Mouse (Mus musculus) monocyte, adult 2 months (primary cell): ENCODE results near the gene Tspan9.

Experiments used
- DNase-seq, 2 experiments: peaks; one replicate each; pipeline ENCODE4 v3.0.0; 2022; ENCODE audit warnings: low spot score in 2 of 2, low read depth in 1 of 2

Tspan9 gene

DNA sequence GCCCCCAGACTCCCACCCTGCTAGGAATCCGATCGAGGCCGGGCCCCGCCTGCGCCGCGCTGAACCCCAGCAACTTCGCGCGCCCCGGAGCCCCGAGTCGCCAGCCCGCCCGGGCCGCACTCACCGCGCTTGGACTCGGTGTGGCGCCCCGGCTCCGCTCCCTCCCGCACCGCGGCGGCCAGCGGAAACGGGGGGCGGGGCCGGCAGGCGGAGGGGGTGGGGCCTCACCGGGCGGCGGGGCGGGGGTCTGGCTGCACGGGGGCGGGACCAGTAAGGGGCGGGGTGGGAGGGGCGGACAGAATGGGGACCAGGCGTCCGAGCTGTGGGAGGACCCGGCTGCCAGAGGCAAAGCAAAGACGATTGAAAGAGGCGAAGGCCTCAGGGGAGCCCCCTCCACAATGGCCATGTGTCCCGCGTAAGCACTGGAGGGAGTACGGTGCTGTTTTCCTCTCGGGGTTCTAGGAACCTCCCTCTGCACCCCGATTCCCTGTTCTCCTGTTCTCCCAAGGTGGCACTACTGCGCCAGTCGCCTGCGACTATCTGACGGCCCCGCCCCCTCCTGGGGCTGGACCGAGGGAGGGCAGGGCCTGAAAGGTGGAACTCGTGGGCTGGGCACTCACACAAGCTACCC is at the start of gene Tspan9:
TSS of gene Tspan9 (minus strand) at position 205 of the 631 bp plus-strand sequence.
- DNase-seq: no peak

- DNase-seq: no peak
These were observed 40.1 kb upstream of the Tspan9 start for GRCm38 (mm10) chr6:128183521-128183920.

GRCm38 (mm10) chr6:128181176-128181575 is 37.8 kb upstream of the Tspan9 start:
- no peak for DNase-seq

DNA sequence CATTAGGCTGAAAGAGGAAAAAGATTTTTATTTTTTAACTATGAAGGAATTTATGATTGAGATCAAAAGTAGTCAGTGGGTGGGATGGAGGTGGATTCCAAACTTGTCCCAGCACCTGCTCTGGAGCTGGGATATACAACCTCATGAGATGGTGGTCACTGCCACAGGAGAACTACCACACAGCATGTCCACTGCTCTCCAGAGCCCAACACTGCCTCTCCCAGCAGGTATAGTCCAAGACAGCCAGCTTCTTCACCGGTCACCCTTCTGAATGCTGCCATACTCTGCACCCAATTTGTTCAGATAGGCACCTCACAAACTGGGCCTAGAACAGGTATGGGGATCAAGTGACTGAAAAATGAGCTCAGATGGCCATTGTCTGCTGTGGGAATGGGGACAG is 36.3 kb upstream of the Tspan9 start:
- no peak for DNase-seq

- no peak for DNase-seq
These were observed 35.9 kb upstream of the Tspan9 start for GRCm38 (mm10) chr6:128179247-128179646.

GRCm38 (mm10) chr6:128178681-128179080 is 35.3 kb upstream of the Tspan9 start:
- no peak for DNase-seq

DNA sequence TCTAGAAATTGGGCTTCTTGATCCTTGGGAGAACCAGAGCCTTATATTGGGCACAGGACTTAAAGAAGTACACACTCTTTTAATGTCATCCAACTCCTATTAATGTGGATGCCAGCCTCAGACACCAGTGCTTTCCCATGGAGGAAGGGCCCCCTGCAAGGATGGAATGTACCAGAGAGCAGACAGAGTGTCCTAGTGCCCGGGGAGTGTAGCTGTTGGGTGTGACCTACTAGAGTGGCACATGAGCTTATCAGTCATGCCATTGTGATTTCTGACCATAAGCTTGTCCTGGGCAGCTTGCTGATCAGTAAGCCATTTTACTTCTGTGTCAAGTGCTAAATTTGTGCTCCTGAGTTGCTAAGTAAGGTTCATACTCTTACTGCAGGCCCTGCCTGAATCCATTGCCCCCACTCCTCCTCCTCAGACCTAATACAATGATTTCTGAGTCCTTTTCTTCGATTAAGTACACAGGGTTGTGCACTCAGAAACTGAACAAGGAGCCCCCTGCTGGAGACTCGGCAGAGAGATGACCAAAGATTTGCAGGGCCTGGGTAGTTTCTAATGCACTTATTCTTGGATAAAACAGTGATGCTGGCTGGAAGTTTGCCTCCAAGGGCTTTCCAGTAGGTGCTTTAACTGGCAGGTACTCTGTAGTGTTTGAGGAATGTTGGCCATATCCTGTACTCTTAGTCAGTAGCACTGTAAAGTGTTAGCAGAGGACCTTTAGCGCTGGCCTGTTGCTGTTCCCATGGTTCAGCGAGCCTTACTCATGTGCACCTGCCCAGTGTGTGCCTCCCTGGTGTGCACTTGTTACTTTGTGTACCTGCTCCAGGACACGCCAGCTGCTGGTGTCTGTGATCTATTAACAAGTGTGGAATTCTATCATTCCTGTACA is 25.6 kb upstream of the Tspan9 start:
- DNase-seq: no peak

GRCm38 (mm10) chr6:128165564-128165963 is 22.2 kb upstream of the Tspan9 start:
- no peak for DNase-seq

GRCm38 (mm10) chr6:128164632-128165031 is 21.2 kb upstream of the Tspan9 start:
- DNase-seq: no peak

- DNase-seq: no peak
These were observed 15.7 kb upstream of the Tspan9 start for GRCm38 (mm10) chr6:128159092-128159491.

DNA sequence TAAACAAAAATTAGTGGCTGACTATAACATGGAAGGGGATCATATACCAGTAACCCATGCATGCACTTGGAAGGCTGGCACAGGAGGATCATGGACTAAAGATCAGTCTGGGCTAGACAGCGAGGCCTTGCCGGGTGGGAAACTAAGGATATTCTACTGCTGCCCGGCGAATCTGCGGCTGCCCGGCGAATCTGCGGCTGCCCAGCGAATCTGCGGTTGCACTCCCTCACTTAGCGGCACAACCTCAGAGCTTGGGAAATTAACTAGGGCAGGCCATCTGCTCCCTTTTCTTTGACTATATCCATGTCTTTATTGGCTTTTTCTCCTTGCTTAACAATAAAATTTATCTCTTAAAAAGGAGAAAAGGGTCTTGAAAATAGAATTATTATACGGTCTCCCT is 14.6 kb upstream of the Tspan9 start:
- no peak for DNase-seq

GRCm38 (mm10) chr6:128156476-128156875 is 13.1 kb upstream of the Tspan9 start:
- no peak for DNase-seq

DNA sequence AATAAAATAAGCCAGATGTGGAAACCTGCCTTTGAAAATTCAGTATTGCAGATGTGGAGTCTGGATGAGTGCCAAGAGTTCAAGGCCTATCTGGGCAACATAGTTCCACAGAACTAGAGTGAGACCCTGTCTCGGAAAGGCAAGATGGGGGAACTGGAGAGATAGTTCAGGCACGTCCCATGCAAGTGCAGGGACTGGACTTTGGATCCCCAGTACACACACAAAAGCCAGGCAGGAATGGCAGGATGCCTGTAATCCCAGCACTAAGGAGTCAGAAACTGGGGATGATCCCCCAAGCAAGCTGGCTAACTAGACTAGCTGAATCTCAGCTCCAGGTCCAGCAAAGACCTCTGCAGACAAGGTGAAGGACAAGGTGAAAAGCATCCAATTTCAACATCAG is 12.5 kb upstream of the Tspan9 start:
- DNase-seq: no peak

GRCm38 (mm10) chr6:128145765-128146164 is 2.4 kb upstream of the Tspan9 start:
- no peak for DNase-seq

DNA sequence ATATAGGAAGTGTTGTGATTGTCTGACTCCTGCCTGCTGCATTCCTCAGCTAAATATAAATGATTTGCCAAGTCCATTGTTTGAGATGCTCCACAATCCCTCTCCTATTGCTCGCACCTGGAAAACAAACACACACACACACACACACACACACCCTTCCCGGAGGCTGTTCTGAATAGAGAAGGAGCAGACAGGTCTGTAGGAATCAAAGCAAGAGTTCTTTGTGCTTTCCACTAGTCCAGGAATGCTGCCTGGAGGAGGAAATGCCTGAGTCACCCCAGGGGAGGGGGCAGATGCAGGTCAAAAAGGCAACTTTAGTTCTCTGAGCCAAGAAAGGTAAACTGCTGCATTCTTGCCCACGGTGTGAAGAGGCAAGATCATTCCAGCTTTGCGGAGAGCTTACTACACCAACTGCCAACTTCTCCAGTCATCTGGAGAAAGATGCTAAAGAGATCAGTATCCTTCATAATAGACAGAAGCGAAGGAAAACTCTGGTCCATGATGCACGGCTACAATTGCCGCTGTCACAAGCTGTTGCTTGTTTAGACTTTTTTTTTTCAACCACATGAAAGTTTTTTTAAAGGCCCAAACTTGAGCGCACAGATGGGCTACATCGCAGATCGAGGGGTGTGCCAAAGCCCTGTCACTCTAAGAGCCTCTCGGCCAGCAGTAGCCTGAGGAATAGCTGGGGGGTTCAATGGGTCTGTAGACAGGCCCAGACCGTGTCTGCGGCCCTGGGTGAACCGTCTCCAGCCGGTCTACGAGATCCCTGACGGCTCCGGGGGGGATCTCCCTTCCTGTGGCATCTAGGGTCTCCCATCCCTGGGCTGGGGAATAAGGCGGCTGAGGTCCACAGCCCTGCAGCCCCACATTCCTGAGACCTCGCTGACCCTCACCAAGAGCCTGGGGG is 770 bp downstream of the Tspan9 start:
- no peak for DNase-seq

DNA sequence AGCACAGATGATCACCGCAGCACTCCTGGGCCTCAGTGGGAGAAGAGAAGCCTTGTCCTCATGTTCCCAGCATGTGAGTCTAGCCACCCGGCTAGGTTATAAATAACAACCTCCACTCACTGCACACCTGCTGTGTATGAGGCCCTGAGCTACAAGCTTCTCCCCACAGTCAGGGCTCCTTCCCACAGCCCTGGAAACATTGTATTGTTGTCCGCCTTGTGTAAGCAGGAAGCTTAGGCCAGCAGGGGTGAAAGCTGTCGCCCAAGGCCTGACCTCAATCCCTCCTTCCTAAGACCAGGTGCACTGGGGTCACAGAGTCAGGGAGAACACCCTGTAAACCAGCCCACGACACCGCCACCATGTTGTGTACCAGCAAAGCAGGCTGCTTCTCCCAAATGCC is 2.7 kb downstream of the Tspan9 start:
- no peak for DNase-seq

GRCm38 (mm10) chr6:128137855-128138254 is 5.5 kb downstream of the Tspan9 start:
- DNase-seq: no peak

DNA sequence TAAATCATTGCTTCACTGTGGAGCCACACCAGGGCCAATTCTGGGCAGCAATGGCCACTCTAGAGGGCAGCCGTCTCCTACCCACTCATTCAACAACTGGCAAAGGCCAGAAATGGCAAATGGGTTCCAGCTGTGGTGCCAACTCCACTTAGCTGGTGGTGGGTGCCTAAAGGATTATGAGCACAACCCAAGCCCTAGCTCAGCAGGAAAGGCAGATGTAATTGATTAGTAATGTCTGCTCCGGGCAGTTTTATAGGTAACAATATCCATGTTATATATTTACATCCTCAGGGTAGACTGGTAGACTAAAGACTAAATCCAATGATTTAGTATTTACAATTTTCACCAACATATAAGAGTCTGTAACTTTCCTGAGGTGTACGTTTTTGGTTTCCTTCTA is 6.7 kb downstream of the Tspan9 start:
- DNase-seq: no peak

DNA sequence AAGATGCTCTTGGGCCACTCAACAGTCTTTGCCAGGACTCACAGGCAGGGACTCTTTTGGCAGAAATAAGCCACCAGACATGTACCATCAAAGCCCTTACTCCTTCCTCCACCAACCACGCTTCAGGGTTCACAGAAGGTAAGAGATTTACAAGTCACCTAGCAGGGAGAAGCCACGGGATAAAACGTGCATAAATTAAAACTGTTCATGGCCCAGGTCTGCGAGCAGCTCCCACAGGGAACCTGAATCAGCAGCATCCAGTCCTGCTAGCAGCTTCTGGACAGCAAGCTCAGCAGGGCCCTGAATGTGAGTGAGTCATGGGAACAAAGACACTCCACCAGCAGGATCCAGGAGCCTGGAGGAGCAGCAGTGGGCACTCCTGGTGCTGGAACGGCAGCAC is 7.9 kb downstream of the Tspan9 start:
- no peak for DNase-seq

DNA sequence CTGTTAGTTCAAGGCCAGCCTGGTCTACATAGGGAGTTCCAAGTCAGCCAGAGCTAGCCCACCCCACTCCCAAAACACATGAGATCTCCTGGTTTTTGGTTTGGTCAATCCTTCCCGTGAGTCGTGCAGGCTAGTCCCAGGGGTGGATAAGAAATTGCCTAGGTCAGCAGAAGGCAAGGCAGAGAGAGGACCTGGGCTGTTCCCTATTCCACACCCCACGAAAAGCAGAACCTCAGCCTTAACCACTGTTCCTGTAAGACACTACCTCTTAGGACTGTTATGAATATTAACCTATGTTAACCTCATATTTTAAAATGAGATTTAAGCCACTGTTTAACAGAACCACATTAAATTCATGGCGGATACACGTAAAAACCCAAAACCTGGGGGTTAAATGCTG is 8.4 kb downstream of the Tspan9 start:
- DNase-seq: no peak

- DNase-seq: no peak
These were observed 9.0 kb downstream of the Tspan9 start for GRCm38 (mm10) chr6:128134196-128134924.
